Comparison of ENCODE assay signal across 8 mouse cellular contexts in the genomic region with DNA sequence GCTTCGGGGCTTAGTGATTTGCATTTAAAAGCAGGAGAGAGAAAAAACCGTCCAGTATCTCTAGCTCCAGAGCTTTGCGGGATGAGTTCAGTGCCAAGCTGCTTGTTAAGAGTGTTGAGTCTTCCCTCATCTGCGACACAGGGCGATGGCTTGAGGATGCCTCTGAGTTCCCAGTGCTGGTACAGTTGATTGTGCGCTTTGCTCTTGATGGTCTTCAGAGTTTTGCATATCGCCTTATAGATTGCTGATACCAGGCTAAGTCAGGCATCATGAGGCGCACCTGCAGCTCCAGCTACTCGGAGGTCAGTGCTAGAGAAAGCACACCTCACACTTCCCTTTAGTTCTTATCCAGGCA. TPM values are rescaled to one million over a fixed set of nuclear protein-coding genes. Genes with fewer than 3 reads are reported as not detected.
DNase-seq lines count a peak whose midpoint lies in the region; ATAC-seq and TF ChIP-seq lines count a peak whose summit lies in the region.

No protein-coding gene starts in this region.

- H3K27me3 ChIP-seq in heart, embryonic 13.5 days (replicated peaks), result peaks cover 15% of the 10 kb centered on the region; the same call in 1 of the 2 replicates
- H3K27me3 ChIP-seq in E14TG2a.4 (ENCODE audit: insufficient read depth, low read length), result peaks cover 21% of the 10 kb centered on the region
- H3K27me3 ChIP-seq in limb, embryonic 14.5 days (ENCODE audit: control insufficient read depth, insufficient read depth, low read length), result peaks cover 31% of the 10 kb centered on the region

- 75% methylated on average over 9 of the region's 9 CpGs for WGBS in heart, embryonic 13.5 days
- WGBS in limb, embryonic 14.5 days, result 77% methylated on average over 9 of the region's 9 CpGs

- TF ChIP-seq CTCF in E14TG2a.4 (conservative IDR thresholded peaks at IDR 0.05; ENCODE audit: low read length), result no peak
- TF ChIP-seq CTCF in cortical plate, adult 2 months (IDR thresholded peaks at IDR 0.05; ENCODE audit: extremely low read depth, insufficient read depth, low read length), result no peak

- H3K27ac ChIP-seq in heart, embryonic 13.5 days (replicated peaks), result no peak overlapping the region
- no peak overlapping the region for H3K27ac ChIP-seq in cortical plate, adult 2 months (ENCODE audit: insufficient read depth, low read length)
- H3K27ac ChIP-seq in limb, embryonic 14.5 days (replicated peaks; ENCODE audit: low read depth, low read length), result no peak overlapping the region

- H3K4me3 ChIP-seq in heart, embryonic 13.5 days, result peak overlapping the region; percentile 83; the same call in 1 of the 2 replicates
- H3K4me3 ChIP-seq in E14TG2a.4 (replicated peaks; ENCODE audit: low read length), result peak overlapping the region; percentile 95
- peak overlapping the region; percentile 56 for H3K4me3 ChIP-seq in cortical plate, adult 2 months (ENCODE audit: insufficient read depth, low read length)
- H3K4me3 ChIP-seq in limb, embryonic 14.5 days (replicated peaks; ENCODE audit: low read length), result no peak overlapping the region

- H3K4me2 ChIP-seq in heart, embryonic 13.5 days, result peak overlapping the region; percentile 100
- H3K4me2 ChIP-seq in limb, embryonic 14.5 days (replicated peaks; ENCODE audit: low read depth, low read length, severe bottlenecking), result peak overlapping the region; percentile 22; the same call in 1 of the 2 replicates

- no peak for ATAC-seq in heart, embryonic 13.5 days (ENCODE audit: extremely low read depth, insufficient number of reproducible peaks, low FRiP score, low TSS enrichment)
- ATAC-seq in limb, embryonic 14.5 days (ENCODE audit: low FRiP score, low read depth), result no peak

- H3K9ac ChIP-seq in heart, embryonic 13.5 days, result 0 out of 2 replicates have a peak overlapping the region, but pooled peaks have one; percentile 30
- H3K9ac ChIP-seq in limb, embryonic 14.5 days (ENCODE audit: low read depth, low read length, severe bottlenecking), result no peak overlapping the region

- DNase-seq in heart, postnatal 10 days, result no peak
- no peak for DNase-seq in limb, embryonic 14.5 days (ENCODE audit: low spot score)
- DNase-seq in urinary bladder, postnatal 14 days (ENCODE audit: low spot score), result no peak
- DNase-seq in urinary bladder, postnatal 36 days (ENCODE audit: low spot score in 2 of 2), result no peak
- DNase-seq in layer of hippocampus, adult 8-10 months (ENCODE audit: low spot score in 2 of 2), result no peak

- no peaks in the 10 kb centered on the region for H3K36me3 ChIP-seq in heart, embryonic 13.5 days
- H3K36me3 ChIP-seq in E14TG2a.4 (ENCODE audit: insufficient read depth, low read length), result peaks cover 29% of the 10 kb centered on the region
- no peaks in the 10 kb centered on the region for H3K36me3 ChIP-seq in limb, embryonic 14.5 days (ENCODE audit: control insufficient read depth, insufficient read depth, low read length)

- H3K9me3 ChIP-seq in heart, embryonic 13.5 days, result no peaks in the 10 kb centered on the region
- no peaks in the 10 kb centered on the region for H3K9me3 ChIP-seq in E14TG2a.4 (ENCODE audit: low read length)
- H3K9me3 ChIP-seq in limb, embryonic 14.5 days (ENCODE audit: control insufficient read depth, low read length), result no peaks in the 10 kb centered on the region

- no peak for TF ChIP-seq POLR2A in cortical plate, adult 2 months (IDR thresholded peaks at IDR 0.05; ENCODE audit: extremely low read depth, insufficient read depth, low read length)
- no peak for TF ChIP-seq POLR2A in limb, embryonic 14.5 days (IDR thresholded peaks at IDR 0.05; ENCODE audit: borderline replicate concordance, extremely low read depth, insufficient read depth, insufficient read length)

- intact Hi-C loops in heart, postnatal 10 days (cut with DNase I), result loop anchor here (5.0 kb wide), 1 partner anchor 48 kb away; no protein-coding TSS in a partner anchor

- peaks cover 29% of the 10 kb centered on the region for H3K4me1 ChIP-seq in heart, embryonic 13.5 days
- H3K4me1 ChIP-seq in E14TG2a.4 (replicated peaks; ENCODE audit: low read depth, low read length), result peaks cover 63% of the 10 kb centered on the region
- H3K4me1 ChIP-seq in cortical plate, adult 2 months (ENCODE audit: control insufficient read depth, insufficient read depth, low read length), result no peaks in the 10 kb centered on the region
- H3K4me1 ChIP-seq in limb, embryonic 14.5 days (ENCODE audit: control insufficient read depth, insufficient read depth, low read length), result peaks cover 22% of the 10 kb centered on the region

RNA-seq across cellular contexts. Expression of gene Cnnm2, which starts 3.3 kb away (rescaled TPM):
- polyA plus RNA-seq in heart, embryonic 13.5 days (2015; fragmentation: Nextera tagmentation; extraction: Ambion mirVana), result 2.4 and 2.5 TPM in 2 replicates
- total RNA-seq in heart, postnatal 10 days (2021), result 1 to 10 TPM; 6.6 to 7.7 TPM
- polyA plus RNA-seq in cortical plate, adult 2 months (2012; rRNA removed), result 27.5 and 28.9 TPM in 2 replicates
- polyA plus RNA-seq in limb, embryonic 14.5 days (2012; rRNA removed), result 6.7 and 9.8 TPM in 2 replicates
- 4.8 TPM in 2 replicates for polyA plus RNA-seq in limb, embryonic 14.5 days (2014; fragmentation: Nextera tagmentation; extraction: Ambion mirVana)
- total RNA-seq in layer of hippocampus, adult 8-10 months (2022), result 10 to 100 TPM; 35.6 to 43.6 (median 39.9) TPM

RNA-seq across cellular contexts. Expression of gene As3mt, which starts 57.5 kb away (rescaled TPM):
- 49.1 and 52.8 TPM in 2 replicates for polyA plus RNA-seq in heart, embryonic 13.5 days (2015; fragmentation: Nextera tagmentation; extraction: Ambion mirVana)
- total RNA-seq in heart, postnatal 10 days (2021), result 10 to 100 TPM; 61.4 to 69.0 TPM
- 15.5 and 15.8 TPM in 2 replicates for polyA plus RNA-seq in cortical plate, adult 2 months (2012; rRNA removed)
- 13.1 and 16.2 TPM in 2 replicates for polyA plus RNA-seq in limb, embryonic 14.5 days (2012; rRNA removed)
- polyA plus RNA-seq in limb, embryonic 14.5 days (2014; fragmentation: Nextera tagmentation; extraction: Ambion mirVana), result 26.8 and 28.2 TPM in 2 replicates
- 10 to 100 TPM; 25.3 to 33.0 (median 29.8) TPM for total RNA-seq in layer of hippocampus, adult 8-10 months (2022)
